Mouse (Mus musculus) urinary bladder, adult 18-20 months (tissue): ENCODE results near the gene Stim2.

Experiments
- DNase-seq, 2 experiments: peaks; one replicate each; pipeline ENCODE4 v3.0.0; 2022; ENCODE audit warnings: low spot score in 2 of 2, mixed read lengths in 2 of 2

The Stim2 gene

DNA sequence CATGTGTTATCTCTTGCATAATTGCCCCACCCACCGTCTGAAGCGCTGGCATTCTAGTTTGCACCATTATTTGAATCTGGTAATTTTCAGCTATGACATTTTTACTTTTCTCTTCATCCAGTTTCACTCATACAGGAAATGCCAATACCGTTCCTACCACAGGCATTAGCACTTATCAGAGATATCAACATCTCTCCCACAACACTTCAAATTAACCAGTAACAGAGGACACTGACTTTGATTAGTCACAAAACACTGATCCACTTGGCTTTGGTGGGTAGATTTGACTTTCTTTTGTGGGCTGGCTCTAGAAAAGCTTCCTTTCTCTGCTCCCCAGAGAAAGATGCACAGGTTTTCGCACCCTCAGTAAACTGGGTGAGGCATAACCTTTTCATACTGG, 3.7 kb upstream of the Stim2 start:
- no peak for DNase-seq

DNA sequence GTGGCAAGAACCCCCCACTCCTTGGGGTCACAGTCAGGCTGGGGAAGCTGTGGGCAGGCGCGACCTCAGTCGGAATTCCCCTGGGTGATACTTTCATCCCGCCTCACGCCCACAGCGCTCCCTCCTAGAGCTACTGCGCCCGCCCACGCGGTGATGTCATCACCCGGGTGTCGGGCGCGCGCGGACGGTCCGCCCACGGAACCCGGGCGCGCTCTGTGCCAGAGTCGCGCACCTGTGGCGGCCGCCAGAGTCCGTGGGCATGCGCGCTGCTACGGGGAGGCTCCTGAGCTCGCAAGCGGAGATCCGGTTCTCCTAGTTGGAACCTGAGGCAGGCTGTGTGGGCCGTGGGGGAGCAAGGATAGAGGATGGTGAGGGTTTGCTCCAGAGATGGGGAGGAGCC, 3.0 kb upstream of the Stim2 start:
- peak; percentile 62 to 69 for DNase-seq

DNA sequence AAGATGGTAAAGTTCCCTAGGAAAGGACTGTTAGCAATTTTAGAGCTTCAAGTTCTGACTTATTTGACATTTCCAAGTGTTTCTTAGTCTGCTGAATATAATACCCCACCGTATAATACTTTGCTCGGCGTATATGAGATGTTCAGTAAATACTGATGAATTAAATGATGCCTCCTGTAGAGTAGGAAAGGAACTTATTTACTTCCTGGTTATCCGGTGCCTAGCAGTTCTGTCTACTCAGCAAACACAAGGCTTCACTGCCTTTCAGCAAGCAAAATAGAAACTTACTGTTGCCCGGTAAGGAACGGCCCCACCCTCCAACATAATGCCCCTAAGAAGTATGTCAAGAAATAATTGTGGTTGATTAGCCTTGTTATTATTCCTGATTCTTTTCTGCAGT, 1.5 kb upstream of the Stim2 start:
- no peak for DNase-seq

DNA sequence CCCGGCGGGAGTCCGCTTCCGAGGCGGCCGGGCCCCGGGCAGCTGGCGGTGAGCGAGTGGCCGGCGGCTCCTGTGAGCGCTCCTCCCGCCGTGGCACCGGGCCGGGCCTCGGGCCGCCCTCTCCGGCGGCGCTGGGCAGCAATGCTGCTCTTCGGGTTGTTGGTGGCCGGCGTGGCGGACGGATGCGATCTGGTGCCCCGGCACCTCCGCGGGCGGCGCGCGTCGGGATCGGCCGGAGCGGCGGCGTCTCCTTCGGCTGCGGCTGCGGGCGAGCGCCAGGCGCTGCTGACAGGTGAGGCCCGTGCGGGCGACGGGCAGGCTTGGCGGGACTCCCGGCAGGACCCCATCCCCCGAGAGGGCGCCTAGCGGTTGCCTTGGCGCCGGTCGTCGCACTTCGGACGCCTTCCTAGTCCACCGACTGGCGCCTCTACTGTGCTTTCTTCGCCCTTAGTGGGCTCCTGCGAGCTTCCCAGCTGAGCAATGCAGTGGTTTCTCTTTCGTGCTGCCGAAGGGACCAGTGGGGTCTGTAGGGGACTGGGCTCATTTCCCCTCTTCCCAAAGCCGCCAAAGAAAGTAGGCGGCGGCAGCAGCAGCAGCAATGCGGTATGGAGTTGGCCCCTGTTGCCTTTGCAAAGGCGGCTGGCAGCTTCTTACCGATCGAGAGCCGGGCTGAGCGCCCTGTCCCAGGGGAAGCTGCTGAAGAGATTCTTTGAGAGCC, 603 bp downstream of the Stim2 start:
- peak; percentile 29 to 66 for DNase-seq

DNA sequence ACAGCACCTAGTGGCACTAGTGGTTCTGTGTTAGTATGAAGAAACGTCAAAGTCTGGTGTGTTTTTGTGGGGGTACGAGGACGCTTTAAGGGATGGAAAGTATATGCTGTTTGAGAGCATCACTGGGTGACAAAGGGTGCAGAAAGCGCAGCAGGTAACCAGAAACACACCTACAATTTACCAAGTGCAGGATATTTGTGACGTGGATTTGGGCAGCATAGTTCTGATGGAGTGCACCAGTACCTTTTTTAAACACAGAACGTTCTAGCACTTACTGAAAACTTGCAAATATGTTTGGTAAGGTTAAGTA, 1.1 kb downstream of the Stim2 start:
- no peak for DNase-seq

DNA sequence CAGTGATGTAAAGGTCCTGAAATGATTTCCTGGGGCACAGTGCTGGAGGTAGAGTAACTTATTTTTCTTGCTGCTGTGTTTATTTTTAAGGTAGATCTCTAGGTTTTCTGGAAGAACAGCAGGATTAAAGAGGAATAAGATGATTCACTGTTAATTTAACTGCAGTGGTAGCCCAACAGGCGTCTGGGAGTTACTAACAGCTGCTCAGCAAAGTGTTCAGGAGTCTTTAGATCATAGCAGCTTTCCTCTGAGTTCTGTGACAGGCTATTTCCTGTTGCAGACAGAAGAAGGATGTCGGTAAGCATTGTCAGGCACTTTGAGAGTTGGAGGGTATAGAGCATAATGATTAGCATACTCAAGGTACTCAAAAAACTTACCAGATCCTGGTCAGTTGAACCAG, 1.5 kb downstream of the Stim2 start:
- DNase-seq = no peak

DNA sequence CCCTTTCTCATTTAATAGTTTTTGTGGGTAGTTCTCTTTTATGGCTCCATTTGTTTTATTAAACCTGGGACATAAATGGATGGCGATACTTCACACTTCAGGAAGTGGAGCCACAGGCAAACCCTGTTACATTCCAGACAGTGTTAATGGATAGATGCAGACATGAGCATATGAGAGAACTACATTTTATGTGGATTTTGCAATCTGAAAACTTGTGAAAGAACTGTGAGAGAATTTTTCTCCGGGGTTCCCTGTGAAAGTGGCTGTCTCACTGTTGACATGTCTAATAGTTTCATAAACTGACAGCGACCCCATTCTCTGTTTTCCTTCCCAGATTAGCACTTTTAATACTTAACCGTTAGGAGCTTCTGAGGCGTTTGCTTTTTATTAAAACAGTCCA, 2.7 kb downstream of the Stim2 start:
- DNase-seq = no peak

DNA sequence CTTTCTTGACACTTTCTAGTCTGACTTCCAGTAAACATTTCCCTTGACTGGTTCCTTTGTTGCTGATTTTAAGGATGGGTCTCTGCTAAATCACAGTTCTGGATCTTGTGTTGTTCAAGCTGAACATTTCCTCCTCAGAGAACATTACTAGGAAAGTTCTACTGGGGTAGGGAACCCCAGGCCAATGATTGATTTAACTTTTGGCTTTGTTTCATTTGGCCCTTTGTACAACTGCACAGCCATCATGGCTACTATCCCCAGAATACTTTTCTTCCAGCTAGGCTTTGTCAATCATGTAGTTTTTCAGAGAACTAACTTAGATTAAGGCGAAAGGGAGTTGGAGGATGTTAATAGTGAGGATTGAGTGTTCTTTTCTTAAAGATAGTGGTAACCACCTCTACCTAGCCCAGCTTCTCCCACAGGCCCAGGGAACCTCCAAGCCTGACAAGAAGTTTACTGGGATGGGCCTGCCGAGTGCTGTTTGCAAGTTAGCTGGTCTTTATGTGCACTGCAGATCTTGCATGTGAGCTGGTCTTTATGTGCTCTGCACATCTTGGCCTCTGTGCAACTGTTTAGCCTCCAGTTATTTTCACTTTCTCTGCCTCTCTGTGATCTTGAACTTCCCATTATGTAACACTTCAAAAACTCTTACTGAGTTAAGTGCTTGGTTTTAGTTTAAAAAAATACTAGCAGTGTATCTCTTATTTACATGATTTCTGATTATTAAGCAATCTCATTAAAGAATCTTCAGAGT, 7.0 kb downstream of the Stim2 start:
- DNase-seq = no peak

DNA sequence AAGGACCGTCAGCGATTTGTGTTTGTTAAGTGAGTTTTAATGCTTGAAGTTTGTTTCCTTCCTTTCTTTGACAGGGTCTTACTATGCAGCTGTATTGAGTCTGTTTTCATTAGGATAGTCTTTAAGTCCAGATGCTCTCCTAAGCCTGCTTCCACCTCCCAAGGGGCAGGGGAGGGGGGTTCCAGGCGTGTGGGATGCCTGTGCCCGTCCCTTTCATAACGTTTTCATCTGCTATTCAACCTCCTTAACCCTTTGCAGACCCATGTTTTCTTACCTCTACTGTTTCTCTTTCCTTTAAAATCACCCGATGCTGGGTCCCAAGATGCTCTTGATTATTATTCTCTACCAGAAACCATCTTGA, 7.5 kb downstream of the Stim2 start:
- no peak for DNase-seq

DNA sequence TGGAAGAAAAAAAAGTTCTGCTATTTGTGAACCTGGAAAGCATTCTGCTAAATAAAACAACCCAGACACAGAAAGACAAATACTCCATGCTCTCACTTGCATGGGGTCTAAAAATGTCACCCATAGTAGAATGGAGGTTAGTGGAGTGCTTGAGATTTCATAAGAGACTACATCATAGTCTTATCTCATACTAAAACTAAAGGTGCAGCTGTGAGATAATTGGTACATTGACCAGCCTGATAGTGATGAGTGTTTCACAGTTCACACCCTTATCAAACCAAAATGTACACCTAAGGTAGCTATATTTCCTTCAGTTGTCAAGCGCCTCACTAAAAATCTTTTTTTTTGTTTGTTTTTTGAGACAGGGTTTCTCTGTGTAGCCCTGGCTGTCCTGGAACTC, 8.5 kb downstream of the Stim2 start:
- DNase-seq = no peak

DNA sequence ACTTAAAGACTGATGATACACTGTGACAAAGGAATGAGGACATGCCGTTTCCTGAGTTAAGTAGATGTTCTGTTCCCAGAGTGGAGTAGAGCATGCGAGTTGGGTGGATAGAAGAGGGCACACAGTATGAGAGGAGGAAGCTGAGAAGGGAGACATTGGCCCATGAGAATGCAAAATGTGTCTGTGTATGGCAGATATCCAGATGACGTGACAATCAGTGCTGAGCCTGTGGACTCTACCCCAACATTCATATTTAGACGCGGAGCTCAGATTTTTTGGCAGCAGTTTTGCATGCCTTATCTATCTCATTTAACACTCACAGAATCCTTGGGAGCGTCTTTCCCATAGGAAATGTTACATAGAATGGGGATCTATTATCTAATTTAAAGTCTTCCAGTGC, 9.3 kb downstream of the Stim2 start:
- DNase-seq = no peak

DNA sequence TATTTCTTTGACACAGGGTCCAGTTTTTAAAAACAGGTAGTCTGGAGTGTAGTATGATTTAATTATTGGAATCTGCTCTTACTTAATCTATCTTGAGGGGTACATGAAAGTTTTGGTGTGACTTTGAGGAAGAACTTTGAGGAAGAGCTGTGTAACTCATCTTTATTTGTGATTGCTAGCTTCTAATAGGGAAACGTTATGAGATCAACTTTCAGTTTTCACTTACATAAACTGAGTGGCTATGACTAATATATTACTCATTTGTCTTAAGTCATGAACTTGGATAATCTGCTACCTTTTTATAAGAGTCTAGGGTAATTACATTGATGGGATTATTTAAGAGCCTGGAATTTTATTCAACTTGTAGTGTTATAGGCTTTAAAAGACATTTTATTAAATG, 15.0 kb downstream of the Stim2 start:
- DNase-seq = no peak

DNA sequence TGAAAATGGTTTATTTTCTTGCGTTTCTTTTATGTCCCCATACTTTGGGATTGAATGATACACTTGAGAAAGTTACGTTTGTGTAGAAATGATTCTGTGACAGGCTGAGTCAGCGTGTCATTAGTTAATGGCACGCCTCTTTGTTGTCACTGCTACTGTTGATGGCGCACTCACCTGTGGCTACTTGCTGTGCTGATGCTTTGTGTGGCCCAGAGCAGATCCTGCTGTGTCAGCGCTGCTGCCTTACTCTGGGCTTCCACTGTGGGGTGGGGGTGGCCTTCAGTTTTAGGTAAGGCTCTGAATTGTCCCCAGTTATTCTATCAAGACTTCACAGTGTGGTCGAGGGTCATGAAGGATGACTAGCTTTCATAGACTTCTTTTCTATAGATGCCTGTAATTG, 18.8 kb downstream of the Stim2 start:
- no peak for DNase-seq

DNA sequence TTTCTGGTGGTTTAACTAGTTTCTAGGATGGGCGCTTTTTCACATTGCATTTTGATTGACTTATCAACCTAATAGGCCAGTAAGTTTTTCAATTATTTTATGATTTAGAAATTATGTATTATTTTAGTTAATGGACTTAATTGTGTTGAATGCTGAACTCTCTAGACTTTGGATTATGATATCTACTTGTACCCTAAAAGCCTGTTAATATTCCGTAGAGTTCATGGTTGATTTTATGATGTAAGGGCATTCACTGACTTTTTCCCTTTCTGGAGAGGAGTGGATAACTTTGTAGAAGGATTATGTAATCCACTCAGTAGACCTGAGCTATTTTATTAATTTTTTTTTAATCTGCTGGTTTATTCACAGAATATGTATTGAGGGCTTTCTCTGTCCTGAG, 20.6 kb downstream of the Stim2 start:
- DNase-seq = no peak

DNA sequence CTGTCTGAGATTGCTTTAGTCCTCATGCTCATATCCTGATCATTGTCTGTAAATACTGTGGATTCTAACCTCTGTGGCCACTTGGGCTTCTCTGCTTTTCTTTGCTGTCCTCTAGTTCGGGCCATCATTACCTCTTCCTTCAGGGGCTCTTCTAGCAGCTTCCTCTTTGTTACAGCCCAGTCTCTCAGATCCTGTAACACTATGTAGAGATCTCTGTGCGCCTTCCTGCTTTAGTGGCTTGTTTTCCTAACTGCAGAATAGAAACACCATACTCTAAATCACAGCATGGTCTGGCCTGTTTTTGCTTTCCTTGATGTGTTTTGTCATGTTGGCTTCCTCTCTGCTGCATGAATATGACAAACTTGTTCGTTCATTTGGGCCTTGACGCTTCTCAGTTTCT, 21.2 kb downstream of the Stim2 start:
- DNase-seq = no peak

DNA sequence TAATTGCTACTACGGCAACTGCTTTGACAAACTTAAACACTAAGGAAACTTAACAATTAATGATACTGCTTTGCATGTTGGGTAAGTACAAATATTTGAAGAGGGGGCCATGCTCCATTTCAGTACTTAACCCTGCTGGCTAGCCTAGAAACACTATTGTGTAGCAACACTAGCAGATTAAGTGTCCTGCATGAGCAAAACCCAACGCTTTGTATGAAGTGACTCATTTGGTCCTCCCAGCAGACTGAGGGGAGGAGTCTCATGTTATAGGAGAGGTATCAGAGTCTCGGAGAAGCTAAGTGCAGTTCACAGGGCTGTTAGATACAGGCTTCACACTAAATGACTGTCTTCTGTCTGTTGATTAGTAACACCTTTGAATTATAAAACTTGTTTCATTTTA, 26.3 kb downstream of the Stim2 start:
- no peak for DNase-seq

DNA sequence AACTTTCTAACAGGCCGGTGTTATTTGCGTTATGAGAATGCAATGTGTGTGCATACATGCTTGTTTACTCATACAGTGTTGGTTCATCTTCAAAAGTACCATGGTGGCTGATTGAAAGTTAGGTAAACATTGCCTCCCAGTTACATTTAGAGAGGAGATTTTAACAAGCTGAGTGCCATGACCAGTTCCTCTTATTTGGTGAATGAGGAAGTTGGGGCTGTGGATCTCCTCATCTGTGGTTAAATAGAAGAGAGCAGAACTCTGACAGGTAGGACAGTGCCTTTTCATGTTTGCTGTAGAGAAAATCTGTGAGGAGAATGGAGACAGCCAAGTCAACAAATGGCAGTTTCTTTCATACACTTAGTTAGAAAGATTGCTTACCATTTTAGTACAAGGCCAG, 27.3 kb downstream of the Stim2 start:
- DNase-seq = no peak

DNA sequence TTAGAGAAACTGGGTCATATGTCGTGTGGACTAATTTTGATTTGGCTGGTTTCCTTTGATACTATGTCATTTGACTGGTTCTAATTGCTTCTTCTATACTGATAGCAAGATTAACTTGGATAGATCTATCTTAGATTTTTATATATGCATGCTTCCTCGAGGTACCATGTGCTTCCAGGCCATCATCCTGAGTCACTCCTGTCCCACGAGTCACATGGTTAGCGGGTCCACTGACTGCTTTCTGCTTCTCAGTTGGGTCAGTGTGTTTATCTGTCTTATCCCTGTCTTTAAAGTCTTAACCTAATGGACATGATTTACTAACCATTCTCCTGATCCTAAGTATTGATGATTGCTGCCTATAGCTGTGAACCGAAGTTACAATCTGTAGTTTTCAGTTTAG, 34.9 kb downstream of the Stim2 start:
- DNase-seq = no peak

DNA sequence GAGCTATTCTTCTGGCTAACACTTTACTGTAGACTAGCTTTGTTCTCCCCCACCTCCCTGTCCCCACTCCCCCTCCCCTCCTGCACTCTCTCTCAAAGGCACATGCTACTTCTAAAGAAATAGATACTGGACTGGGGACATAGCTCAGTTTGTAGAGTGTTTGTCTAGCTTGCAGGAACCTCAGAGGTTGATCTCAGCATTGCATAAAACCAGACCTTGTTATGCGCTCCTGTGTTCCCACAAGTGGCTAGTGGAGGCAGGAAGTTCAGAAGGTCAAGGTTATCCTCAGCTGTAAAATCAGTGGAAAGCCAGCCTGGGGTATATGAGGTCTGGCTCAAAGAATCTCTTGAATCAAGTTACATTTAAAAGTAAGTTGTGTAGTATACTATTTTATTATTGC, 36.4 kb downstream of the Stim2 start:
- no peak for DNase-seq

DNA sequence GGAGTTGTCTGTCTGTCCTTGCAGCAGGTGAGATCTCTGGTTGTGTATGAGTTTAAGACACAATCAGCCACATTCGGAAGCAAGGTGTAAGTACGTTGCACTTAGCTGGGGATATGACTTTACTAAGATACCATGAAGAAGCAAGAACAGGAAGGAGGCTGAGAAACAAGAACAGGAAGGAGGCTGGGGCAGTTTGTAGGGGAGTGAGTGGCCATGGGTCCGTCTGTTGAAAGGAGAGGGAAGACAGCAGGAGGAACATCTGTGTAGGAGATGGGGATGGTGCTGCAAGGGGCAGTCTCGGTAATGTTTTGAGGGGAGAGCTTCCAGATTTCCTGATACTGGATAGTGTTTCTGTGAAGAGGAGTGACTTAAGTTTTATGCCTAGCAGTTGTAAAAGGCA, 40.3 kb downstream of the Stim2 start:
- DNase-seq = no peak

DNA sequence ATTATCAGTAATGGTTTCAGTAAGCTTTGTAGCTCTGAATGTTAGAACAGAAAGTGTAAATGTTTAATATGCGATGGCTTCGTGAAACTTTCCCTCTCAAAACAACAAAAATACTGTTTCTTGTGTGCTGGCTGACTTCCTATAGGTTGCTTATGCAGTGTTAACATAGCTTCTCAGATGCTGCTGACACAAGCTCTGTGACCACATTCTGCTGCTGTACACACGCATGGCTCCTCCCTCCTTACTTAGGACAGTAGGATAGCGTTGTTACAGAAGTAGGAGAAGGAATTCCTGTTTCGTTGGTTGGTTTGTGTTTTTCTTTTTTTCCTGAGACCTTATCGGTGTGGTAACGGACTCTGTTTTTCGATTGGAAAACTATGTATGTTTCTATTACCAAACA, 42.2 kb downstream of the Stim2 start:
- no peak for DNase-seq

DNA sequence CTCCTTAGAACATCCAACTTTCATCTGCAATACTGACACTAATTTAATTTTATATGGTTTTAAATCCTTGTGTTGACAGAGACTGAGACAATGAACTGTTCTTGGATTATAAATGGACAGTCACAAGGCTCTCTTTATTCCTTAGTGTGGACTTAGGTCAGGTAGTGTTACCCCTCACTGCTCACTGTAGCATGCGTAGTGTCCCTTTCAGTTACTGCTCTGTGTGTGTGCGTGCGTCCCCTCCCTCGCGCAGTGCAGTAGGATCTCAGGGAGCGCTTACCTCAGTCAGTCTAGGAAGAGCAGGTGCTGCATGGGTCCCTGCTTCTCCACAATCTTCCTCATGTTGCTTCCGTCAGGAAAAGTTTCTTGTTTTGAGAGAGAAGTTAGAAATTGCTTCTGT, 43.7 kb downstream of the Stim2 start:
- no peak for DNase-seq

DNA sequence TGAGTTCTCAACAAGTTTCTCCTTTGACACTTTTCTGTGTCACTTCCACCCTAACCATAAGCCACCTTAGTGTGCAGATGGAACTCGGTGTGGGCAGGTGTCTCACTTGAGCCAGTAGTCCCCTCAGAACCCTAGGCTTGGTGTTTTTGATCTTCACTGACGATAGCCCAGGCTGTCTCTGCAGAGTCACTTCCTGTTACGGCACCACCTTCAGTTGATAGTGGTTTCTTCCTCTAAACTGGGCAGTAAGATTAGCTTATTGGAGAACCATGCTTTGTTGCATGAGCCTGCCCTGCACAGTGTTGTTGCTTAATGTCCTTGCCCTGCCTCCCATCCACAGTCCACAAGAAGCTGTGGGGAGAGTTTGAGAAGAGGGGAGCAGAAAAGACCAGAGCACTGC, 47.2 kb downstream of the Stim2 start:
- DNase-seq = no peak

DNA sequence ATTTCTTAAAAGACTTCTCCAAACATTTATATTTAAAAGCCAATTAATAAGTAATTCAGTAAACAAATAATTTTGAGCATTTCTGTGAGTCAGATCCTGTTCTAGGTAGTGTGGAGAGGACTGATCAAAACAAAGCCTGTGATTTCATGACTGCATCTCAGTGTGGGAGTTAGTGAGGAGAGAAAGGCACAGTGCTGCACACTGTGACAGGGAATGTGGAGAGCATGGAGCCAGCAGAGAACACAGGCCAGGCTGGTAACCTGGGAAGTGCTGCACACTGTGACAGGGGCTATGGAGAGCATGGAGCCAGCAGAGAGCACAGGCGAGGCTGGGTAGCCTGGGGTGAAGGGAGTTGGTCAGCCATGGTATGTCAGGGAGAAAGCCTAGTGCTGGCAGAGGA, 48.1 kb downstream of the Stim2 start:
- DNase-seq = no peak
